Mouse (Mus musculus): ENCODE measurements around the gene Eri3.

Gene Eri3

DNA sequence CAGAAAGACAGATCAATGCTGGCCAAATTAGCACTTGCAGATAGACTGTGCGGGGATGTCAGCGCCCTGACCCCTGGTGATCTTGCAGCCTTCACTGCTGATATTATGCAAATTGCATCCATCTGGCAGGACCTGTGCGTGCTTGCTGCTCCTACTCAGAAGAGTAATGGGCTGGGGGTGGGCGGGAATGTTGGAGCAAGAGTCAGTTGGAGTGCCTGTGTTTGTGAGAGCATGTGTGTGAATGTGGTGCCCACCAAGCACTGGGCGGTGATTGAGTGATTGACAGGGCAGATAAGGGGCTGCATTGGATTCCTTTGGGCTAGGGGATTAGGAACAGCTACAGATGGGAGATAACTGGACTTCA, 105.3 kb downstream of the Eri3 start:
- no peak for DNase-seq (ENCODE audit: extremely low spot score, low read depth, low spot score)

DNA sequence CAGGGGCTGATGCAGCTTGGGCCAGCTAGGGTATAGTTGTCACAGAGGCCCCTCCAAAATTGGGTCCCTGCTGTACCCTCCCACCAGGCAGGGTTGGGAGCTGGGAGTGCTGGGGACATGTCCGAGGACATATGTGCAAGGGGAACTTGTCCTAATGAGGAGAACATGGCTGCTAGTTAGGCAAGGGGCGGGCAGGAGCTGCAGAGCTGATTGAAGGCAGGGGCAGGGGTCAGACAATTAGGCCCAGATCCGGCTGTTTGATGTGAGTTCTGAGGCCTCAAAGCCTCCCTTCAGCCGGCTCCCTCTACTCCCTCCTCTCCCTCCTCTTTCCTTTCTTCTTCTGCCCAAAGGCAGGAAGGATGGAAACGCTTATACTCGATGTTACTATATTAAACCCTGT, 106.8 kb downstream of the Eri3 start:
- DNase-seq (ENCODE audit: extremely low spot score, low read depth, low spot score): no peak

DNA sequence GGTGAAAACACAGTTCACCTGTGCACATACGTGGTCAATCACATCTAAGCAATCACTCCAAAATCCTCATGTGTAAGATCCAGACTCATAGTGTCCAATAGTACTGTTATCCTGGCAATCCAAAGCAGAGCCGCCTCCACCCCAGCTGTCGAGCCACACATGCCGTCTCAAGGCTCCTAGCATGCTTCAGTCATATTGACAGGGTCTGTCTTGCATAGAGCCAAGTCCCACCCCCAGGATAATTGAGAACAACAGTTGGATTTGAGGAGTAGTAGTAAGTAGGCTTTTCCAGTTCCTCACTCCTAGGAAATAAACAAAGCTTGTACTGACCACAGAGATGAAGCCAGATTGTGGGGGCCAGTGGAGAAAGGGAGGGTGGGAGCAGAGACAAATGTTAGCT, 107.5 kb downstream of the Eri3 start:
- no peak for DNase-seq (ENCODE audit: extremely low spot score, low read depth, low spot score)

DNA sequence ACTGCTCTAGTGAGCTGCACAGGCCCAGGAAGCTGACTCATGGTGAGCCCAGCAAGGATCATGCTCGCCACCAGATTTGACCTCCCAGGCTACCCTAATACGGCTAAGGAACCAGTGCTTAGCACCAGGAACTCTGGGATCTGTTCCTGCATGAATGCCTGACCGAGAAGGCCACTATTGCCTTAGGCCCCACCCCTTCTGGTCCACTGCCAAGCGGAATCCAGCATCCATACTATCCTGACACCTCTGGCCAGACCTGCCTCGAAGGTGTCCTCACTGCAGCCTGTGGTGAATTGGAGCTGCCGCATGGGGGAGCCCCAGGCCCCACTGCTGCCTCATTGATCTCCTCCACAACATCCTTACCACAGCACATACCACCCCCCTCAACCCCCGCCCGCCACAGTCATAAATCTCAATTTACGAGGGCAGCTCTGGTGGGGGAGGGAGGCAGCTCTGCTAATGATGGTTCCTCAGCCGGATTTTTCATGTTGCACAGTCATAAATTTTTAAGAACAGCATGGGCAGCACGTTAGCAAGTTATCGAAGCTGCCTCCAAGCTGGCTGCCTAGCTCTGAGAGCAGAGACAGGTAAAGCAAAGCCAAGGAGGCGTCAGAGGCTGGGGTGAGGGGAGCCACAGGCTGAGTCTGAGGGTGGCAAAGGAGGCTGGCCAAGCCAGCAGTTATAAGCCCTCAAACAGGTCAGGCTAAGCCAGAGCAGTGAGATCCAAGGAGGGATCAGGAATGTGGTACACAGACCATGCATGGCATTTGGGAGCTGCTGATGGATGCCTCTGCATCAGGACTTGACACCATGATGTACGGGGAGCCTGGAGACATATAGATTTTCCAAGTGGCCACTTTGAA, 108.6 kb downstream of the Eri3 start:
- peak; percentile 86 for DNase-seq (ENCODE audit: extremely low spot score, low read depth, low spot score)

DNA sequence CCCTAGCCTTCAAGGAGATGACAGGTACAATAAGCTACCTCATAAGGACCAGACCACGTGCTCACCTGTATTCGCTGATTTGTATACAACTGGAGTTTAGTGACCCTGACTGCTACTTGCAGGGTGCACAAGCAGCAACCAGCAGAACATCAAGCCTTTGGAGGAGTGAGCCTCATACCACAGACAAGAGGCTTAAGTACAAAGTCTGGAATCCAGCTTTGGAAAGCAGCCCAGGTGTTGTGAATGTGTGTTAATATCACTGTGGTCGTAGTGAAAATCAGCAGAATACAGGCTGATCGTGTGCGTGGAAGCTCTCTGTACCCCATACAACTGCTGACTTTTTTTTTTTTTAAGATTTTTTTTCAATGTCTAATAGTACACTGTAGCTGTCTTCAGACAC, 109.8 kb downstream of the Eri3 start:
- DNase-seq (ENCODE audit: extremely low spot score, low read depth, low spot score): no peak

DNA sequence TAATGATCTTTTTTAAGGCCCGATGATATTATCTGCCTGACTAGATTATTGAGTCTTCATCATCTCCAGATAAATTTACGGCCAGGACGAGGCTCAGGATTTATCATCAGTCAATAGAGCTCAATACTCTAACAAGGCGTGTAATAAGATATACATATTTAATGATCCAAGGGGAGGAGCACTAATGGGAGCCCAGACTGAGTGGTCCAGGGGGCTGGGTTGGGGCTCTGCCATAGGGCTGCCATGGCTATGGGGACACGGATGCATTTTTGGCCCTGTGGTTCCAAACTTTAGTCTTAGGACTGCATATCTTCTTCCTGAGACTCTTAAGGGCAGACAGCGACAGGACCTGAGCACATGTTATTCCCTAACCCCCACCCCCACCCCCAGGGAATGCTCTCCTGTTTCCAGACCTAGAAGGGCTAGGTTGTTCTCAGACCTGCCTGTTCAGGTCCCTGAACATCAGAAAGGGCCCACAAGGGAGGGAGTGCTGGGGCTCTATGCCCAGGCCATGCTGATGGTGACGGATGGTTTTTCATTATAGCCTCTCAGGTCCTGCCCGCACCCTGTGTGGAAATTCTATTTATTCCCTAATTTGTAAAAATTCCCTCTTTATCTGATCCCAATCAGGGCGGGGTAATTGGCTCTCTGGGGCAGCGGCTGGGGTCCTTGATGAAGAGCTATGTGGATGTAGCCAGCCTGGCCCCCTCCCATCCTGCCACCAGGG, 114.4 kb downstream of the Eri3 start:
- no peak for DNase-seq (ENCODE audit: extremely low spot score, low read depth, low spot score)

DNA sequence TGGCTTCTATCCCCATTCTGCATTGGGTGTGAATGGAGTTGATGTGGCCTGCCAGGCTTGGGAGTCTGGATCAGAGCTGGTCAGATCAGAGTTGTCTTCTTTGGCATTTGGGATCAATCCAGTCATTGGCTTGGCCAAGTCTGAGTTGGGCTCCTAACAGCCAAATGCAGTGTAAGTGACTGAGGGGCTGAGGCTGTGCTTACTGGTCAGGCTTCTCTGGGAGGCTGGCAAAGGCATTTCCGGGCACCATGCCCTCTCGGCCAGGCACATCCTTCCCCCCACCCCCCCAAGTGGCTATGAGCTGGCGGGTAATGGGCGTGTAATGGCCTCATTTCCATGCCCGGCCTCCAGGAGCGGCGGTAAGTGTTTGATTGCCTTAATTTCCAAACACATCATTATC, 115.4 kb downstream of the Eri3 start:
- DNase-seq (ENCODE audit: extremely low spot score, low read depth, low spot score): no peak

DNA sequence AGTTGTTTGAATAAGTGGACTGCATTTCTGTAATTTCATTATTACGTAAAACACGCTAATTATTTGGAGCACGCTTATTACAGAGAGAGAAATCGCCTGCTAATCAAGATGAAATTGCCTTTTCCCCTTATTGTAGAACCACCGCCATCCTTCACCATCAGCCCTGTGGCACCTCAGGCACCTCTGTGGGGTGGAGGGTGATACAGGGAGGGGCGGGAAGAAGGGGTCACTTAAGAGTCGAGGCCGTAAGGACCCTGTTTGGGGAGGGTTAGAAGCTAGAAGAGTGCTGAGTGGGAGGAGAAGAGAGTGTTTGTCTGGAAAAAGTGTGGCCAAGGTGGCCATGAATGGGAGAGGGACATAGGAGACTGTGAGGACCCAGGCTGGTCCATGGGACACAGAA, 115.9 kb downstream of the Eri3 start:
- DNase-seq (ENCODE audit: extremely low spot score, low read depth, low spot score): no peak

DNA sequence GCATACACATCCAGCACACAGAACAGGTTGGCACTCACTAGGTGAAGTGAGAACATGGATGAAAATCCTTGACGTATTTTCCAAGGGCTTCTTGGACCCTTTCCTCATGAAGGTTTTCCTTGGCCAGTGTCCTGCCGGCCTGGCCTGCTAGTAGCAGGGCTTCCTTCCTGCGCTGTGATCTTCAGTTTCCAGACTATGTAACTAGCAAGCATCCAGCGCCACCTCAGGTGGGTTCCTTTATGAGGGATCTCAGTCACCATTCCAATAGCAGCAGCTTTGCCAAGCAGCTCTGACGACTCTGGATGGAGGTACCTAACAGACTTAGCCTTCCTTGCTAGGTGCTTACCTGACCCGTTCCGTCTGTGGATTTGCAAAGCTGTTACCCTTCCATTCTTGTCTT, 119.7 kb downstream of the Eri3 start:
- DNase-seq (ENCODE audit: extremely low spot score, low read depth, low spot score): no peak

DNA sequence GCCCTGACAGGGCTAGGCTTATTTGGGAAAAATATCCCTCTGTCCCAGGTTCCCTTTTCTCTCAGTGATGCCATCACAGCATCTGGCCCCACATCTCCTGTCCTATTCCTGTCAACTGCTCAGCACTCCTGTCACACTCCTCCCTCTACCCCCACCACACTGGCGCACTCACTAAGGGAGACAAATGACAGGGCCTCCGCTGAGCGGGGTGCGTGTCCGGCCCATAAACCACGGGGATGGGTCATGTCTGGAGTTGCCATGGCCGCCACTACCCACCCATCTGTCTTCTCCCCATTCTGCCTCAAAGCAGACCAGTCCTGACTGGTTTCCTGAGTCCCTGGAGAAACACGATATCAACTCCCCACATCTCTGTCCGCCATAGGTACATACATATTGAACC, 121.9 kb downstream of the Eri3 start:
- no peak for DNase-seq (ENCODE audit: extremely low spot score, low read depth, low spot score)

DNA sequence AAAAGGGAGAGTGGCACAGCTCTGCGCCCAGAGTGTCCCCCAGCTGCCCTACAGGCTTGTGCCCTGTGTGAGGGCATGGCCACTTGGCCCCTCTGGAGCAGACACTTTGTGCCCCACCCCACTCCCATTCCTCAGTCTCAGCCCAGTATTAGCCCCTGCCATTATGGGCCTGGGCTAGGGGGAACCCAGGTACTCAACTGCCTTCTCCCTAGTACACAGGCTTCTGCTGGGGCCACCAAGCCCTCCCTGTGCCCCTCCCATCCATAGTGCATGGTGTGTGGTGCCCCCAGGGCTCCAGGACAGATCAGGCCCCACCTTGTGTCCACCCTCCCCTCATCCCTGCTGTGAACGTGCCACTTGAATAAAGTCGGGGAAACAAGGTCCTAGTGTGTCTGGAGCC, 123.7 kb downstream of the Eri3 start:
- no peak for DNase-seq (ENCODE audit: extremely low spot score, low read depth, low spot score)

DNA sequence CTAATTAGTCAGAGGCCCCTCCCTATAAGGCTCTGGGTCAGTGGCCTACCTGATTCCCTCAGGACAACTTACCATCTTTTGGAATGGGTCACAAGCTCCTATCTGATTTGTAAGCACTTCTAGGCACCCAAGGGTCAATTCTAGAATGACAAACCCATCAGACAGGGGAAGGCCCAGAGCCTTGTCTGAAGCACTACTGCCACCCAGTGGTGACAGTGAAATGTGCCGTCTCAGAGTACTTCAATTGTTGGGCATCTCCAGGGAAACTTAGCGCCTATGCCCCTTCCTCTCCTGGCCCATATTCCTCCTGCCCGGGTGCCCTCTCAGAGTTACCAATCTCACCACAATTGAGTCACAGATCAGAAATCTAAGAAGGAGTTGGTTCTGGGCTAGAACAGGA, 126.7 kb downstream of the Eri3 start:
- peak; percentile 86 for DNase-seq (ENCODE audit: extremely low spot score, low read depth, low spot score)

DNA sequence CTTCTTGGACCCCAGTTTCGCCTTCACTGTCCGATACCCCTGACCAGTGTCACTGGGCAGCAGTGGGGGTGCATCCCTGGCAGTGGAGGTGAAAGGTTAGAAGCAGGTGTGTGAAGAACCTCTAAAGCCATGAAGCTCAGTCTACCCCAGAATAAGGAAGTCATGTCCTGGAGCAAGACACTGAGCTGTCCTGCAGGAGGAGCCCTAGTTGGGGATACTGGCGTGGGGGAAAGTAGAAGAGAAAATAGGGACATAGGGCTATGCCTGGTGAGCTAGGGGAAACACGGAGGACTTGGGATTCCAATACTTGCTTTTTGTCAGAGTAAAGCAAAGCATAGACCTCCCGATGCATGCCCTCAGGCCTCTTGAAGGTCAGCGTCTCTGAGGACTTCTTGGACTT, 130.8 kb downstream of the Eri3 start:
- DNase-seq (ENCODE audit: extremely low spot score, low read depth, low spot score): no peak

DNA sequence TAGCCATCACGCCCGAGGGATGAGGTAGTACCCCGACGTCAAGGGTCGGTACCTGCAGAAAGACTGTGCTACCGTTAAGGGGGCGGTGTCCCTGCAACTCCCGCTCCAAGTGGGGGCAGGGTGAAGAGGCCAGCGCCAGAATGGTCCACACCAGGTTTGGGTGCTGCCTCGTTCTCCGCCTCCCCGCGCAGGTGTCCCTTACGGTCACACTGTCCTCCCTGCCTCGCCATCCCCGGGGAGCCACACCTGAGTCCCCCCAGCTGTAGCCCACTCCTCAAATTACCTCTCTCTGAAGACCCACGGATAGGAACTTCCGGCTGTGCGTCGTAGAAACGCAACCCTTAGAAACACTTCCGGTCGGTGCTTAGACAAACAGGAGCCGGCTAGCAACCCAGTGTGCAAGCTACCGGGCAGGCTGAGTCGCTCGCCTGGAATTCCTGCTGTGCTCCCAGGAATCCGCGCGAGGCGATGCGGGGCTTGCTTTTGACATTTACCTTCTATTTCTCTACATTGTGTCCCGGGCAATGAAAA, 131.8 kb downstream of the Eri3 start, which contains the start of gene Dmap1:
TSS of gene Dmap1 (minus strand) at position 343 of the 531 bp plus-strand sequence.
- peak; percentile 87 for DNase-seq (ENCODE audit: extremely low spot score, low read depth, low spot score)

DNA sequence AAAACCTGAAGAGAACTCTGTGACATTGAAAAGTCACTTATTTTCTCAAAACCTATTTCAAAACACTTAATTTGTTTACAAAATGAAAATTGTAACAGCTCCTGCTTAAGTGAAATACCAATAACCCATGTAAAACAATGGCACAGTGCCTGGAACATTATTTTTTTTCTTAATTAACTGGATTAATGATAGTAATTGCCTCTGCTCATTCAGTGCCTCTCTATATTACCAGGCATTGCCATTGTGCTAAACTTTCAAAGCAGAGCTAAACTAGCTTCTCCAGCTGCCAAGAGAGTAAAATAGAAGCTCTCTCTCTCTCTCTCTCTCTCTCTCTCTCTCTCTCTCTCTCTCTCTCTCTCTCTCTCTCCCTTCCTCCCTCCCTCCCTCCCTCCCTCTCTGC, 132.3 kb downstream of the Eri3 start:
- DNase-seq (ENCODE audit: extremely low spot score, low read depth, low spot score): no peak

DNA sequence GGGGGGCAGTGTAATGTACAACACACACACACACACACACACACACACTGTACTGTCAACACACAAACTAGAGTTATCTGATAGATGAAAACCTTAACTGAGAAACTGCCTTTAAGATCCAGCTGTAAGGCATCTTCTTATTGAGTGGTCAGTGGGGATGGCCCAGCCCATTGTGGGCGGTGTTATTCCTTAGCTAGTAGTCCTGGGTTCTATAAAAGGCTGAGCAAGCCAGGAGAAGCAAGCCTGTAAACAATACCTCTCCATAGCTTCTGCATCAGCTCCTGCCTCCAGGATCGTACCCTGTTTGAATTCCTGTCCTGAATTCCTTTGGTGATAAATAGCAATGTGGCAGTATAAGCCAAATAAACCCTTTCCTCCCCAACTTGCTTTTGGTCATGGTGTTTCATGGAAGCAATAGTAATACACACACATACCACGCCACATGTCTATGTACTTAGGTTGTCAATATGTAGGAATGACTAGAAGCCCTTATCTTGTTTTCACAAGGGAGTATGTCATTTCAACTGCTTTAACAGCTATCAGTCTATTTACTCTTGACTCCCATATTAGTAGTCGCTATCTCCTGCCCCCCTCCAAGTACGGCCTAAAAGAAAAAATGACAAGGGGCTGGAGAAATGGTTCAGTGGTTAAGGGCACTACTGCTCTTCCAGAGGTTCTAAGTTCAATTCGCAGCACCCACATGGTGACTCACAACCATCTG, 133.0 kb downstream of the Eri3 start:
- DNase-seq (ENCODE audit: extremely low spot score, low read depth, low spot score): no peak

DNA sequence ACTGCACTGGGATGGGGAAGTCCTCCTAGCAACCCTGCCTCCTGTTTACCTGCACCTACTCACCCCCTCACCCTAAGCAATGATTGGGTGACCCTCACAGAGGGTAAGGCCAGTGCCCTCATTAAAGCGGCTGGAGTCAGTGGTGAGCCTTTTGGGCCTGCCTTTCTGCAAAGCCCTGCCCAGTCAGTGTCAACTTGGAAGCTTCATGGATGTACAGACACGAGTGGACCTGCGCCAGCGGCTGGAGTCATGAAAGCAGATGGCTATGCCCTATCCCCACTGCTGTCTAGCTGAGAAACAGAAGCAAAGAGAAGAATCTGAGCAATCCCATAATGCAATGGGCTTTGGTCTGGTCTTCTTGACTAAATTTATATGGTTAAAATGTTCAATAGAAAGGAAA, 136.2 kb downstream of the Eri3 start:
- DNase-seq (ENCODE audit: extremely low spot score, low read depth, low spot score): no peak

DNA sequence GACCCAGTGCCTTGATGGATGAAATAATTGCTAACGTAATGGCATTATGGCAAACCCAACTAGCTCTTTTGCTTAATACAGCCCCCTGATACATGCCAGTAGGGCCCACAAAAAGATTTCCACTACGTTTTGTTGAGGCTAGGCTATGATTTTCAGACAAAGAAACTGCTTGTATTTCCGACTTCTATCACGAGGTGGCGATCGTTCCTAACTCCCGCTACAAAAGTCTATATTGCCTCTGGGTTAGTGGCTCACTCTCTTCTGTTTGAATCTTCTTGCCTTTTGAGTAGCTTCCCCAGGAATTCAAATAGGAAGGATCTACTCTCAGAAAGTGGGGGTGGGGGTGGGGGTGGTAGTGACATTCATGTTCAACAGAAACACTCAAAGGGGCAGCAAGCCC, 155.2 kb downstream of the Eri3 start:
- DNase-seq (ENCODE audit: extremely low spot score, low read depth, low spot score): peak; percentile 68

DNA sequence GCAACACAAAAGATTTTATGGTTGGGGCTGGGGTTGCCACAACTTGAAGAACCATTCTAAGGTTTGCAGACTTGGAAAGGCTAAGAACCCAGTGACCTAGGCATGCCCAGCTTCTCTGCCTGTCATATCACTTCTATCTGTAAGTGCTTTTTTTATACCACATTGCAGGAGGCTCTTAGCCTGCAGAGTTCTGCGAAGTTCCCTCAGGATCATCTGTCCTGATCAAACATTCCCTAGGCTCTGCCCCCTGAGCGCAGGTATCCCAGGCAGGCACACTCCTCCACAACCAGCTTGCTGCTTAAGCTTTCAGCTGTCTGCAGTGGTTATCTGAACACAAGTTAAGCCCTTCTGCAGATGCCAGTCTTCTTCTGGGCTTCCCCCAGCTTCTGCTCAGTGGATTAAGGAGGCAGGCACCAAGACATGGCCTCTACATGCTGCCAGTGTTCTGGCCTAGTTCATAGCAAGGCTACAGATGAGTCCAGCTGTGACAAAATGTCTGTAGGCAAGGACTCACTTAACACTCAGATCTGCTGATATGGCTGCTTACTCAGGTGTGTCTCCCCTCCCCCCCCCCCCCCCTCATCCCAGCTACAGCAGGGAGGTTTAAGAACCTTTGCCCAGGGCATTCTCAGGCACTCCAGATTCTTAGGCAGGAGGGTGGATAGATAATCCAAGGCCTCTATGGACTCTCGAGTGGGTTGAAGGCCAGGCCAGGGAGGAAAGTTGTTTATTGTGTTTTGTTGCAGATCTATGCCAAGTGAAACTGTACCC, 158.8 kb downstream of the Eri3 start:
- no peak for DNase-seq (ENCODE audit: extremely low spot score, low read depth, low spot score)

DNA sequence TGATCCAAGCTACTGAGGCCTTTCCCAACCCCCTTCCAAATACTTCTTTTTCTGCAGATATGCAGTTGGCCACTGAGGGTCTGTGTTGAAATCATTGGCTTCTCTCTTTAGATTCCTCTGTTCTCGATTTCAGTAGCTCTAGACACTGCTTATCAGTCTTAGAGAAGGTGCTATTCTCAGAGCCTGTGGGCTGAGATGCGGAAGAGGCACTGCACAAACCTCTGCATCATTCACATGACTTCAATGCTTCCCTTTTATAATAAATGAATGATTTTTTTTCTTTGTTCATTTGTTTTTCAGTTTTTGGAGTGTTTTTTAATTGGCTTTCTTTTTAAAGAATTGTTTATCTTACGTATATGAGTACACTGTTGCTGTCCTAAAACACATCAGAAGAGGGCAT, 162.1 kb downstream of the Eri3 start:
- no peak for DNase-seq (ENCODE audit: extremely low spot score, low read depth, low spot score)
